Mouse (Mus musculus) cerebellum, adult 11-12 months (tissue): ENCODE measurements around the gene Dcdc2b.

Source experiments
- DNase-seq: peaks from one replicate; pipeline ENCODE4 v3.0.0; 2022

The Dcdc2b gene

DNA sequence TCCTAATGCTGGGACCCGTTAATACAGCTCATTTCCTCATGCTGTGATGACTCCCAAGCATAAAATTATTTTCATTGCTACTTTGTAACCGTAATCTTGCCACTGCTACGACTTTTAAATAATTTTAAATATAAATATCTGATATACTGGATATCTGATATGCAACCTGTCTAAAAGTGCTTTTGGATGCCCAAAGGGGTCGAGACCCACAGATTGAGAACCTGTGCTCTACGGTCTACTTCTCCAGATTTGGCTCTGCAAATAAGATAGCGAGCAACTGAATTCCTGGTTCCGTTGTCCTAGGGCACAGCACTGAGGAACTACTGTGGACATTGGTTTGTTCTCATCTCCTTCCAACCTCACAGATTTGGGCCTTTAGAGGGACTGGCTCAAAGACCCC, 36.4 kb downstream of the Dcdc2b start:
- no peak for DNase-seq

- peak; percentile 31 for DNase-seq
Observed at GRCm38 (mm10) chr4:129576863-129577491, 37.1 kb downstream of the Dcdc2b start.

DNA sequence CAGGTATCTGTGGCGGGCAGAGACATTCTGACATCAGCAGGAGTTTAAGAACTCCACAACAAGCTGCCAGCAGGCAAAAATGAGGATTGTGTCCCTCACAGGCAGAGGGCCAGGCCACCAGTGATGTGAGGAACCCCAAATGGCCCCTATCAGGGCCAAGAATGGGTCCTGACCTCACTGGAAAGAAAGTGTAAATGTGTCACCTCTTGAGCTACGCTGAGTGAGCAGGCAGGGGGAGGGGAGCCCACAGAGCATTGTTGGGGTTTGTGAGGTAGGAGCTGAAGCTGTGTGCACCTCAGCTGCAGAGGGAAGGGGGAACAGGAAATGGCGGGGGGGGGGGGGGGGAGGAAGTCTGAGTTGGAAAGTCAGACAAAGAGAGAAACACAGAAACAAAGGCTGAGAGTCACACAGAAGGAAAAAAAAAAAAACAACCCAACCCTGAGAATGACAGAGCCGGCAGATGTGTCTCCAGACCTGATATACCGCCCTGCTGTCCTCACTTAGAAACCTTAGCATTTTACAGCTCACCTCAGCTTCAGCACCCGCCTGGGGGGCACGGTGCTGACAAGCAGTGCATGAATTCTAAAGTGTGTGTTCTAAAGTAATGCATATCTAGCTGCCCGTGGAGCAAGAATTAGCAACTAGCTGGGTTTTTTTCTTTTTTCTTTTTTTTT, 38.7 kb downstream of the Dcdc2b start:
- no peak for DNase-seq

DNA sequence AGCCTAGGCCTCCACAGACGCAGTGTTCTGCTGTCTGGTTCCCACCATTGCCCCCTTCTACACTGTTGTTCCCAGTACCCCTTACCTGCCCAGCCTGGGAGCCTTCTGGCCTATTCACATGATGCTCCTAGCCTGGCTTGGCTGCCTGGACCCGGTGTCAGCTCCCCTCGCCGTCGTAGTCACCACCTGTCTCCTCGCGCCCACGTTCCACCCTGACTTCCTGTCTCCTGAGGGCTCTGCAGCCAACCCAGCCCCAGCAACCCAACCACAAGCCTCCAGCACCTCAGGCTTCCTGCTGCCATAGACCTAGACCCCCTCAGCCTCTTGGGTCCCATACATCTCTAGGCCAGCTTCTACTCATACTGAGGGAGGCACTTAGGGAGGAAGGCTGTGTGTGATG, 40.6 kb downstream of the Dcdc2b start, which contains the start of gene Lck:
TSS of gene Lck (minus strand) at position 212 of the 400 bp plus-strand sequence.
- no peak for DNase-seq

DNA sequence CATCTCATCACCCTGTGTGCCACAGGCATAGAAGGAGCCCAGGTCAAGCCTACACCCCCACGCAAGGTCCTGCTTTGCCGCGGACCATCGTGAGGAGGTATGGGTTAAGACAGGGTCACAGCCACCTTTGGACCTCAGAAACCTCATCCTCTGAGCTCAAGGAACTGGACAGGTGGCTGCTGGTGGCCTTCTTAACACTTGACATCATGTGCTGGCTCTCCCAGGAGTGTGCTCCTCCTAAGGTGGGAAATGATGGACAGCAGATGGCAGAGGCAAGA, 41.0 kb downstream of the Dcdc2b start:
- no peak for DNase-seq

- no peak for DNase-seq
Observed at GRCm38 (mm10) chr4:129572236-129573092, 41.6 kb downstream of the Dcdc2b start.

GRCm38 (mm10) chr4:129571551-129572084, 42.4 kb downstream of the Dcdc2b start:
- no peak for DNase-seq

- no peak for DNase-seq
Observed at GRCm38 (mm10) chr4:129570028-129570427, 44.0 kb downstream of the Dcdc2b start.

DNA sequence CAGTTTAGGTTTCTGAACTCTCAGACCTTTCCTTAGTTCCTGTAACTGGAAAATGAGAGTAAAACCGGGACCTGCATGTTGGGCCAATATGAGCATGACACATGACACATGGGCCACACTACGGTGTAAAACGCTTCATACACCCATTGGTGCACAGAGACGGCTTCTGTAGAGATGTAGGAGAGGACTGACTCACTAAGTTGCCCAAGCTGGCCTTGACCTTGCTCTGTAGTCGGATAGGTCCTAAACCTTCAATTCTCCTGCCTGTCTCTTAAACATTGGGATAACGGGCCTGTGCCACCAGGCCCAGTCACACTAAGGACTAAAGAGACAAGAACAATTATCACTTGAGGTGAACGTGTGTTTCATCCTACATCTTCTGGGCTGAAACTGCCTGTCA, 45.7 kb downstream of the Dcdc2b start:
- no peak for DNase-seq

DNA sequence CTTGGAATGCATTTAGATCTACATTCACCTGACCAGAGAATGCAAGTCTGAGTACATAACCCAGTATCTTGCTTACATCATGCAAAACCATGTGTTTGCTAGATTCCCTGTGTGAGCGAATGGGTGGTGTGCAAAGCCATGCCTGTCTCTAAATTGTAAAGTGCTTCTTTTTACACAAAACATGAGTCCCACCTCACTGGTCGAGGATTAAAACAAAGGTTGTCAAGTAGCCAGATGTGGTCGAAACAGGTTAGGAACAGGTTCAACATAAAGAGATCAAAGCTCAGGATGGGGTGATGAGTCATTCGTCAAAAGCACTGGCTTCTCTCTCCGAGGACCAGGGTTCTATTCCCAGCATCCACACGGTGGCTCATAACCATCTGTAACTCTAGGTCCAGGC, 48.9 kb downstream of the Dcdc2b start:
- DNase-seq, result no peak

- DNase-seq, result no peak
Observed at GRCm38 (mm10) chr4:129563718-129564117, 50.3 kb downstream of the Dcdc2b start.

DNA sequence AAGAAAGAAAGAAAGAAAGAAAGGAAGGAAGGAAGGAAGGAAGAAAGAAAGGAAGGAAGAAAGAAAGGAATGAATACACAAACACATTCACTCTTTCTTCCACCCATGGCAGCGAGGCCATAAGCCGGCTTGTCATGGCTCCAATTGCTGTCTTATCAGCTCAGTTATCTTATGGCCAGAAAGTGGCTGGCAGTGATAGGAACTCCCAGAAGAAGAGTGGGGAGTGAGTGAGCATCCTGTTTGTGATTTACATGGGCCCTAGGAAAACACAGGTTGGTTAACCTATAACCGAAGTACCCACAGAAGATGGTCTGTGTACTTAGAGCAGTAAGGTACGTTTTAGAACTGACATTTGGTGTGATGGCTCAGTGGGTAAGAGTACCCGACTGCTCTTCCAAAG, 52.9 kb downstream of the Dcdc2b start:
- no peak for DNase-seq
